Mouse (Mus musculus) C2C12 (cell line): ENCODE data around the gene Sox1. TPM values are rescaled to one million over a fixed set of nuclear protein-coding genes. Genes with fewer than 3 reads are reported as not detected.

Experiments
- H3K27me3 ChIP-seq: one replicate; pipeline ENCODE4 v1.6.1; 2011; ENCODE audit not compliant: control insufficient read depth, insufficient read depth, insufficient read length
- H3K36me3 ChIP-seq: one replicate; pipeline ENCODE4 v1.6.1; 2011; ENCODE audit not compliant: control insufficient read depth, insufficient read depth
- H3K4me3 ChIP-seq: one replicate; pipeline ENCODE4 v1.5.1; 2011; ENCODE audit warnings: mild to moderate bottlenecking, control low read depth; ENCODE audit not compliant: poor library complexity, insufficient read depth, severe bottlenecking
- H3K79me2 ChIP-seq: one replicate; pipeline ENCODE4 v1.6.1; 2011; ENCODE audit not compliant: control insufficient read depth, insufficient read depth
- H3K79me3 ChIP-seq: one replicate; pipeline ENCODE4 v1.6.1; 2011; ENCODE audit warnings: low read depth, control low read depth
- H3ac ChIP-seq: one replicate; pipeline ENCODE3; 2011; ENCODE audit warnings: low read depth; ENCODE audit not compliant: control insufficient read depth, insufficient read length
- CEBPB ChIP-seq: IDR thresholded peaks from one replicate; pipeline ENCODE4 v1.6.1; 2011; ENCODE audit warnings: low read depth, mild to moderate bottlenecking, control low read depth, moderate library complexity
- CTCF ChIP-seq: IDR thresholded peaks from one replicate; pipeline ENCODE4 v1.5.1; 2011; ENCODE audit not compliant: control insufficient read depth, insufficient read depth, insufficient read length
- FOSL1 ChIP-seq: IDR thresholded peaks from one replicate; pipeline ENCODE4 v1.8.0; 2011; ENCODE audit warnings: mild to moderate bottlenecking, low read length; ENCODE audit not compliant: poor library complexity, insufficient read depth, severe bottlenecking
- MAX ChIP-seq: IDR thresholded peaks from one replicate; pipeline ENCODE4 v1.6.1; 2011; ENCODE audit warnings: mild to moderate bottlenecking, control low read depth
- MYOD1 ChIP-seq: IDR thresholded peaks from one replicate; pipeline ENCODE4 v1.6.1; 2011; ENCODE audit warnings: low read depth; ENCODE audit not compliant: control insufficient read depth, insufficient read length
- MYOG ChIP-seq: IDR thresholded peaks from one replicate; pipeline ENCODE4 v1.6.1; 2011; ENCODE audit not compliant: control insufficient read depth, insufficient read length; ENCODE audit errors: extremely low read depth
- USF1 ChIP-seq: IDR thresholded peaks from one replicate; pipeline ENCODE4 v1.6.1; 2011; ENCODE audit warnings: low read depth, mild to moderate bottlenecking, control low read depth, moderate library complexity
- polyA plus RNA-seq: library from polyadenylated mRNA; unstranded; fragments of >200 nt; fragmentation: generic; extraction: Trizol; gene quantifications from one replicate; pipeline ENCODE4 v1.2.1, GENCODE M21; 2012; ENCODE audit warnings: missing spikeins

Sox1 gene
- polyA plus RNA-seq, 1 experiment, result not detected

GRCm38 (mm10) chr8:12398011-12398945 lies 3.2 kb downstream of the Sox1 start:
- H3K36me3 ChIP-seq, result no peaks in the 10 kb centered on the region
- no peaks in the 10 kb centered on the region for H3K79me2 ChIP-seq
- TF ChIP-seq MAX (no peak), CEBPB (no peak), USF1 (no peak), MYOD1 (no peak)
- H3ac ChIP-seq, result no peak overlapping the region
- H3K4me3 ChIP-seq, result no peak overlapping the region
- H3K27me3 ChIP-seq, result peaks cover 65% of the 10 kb centered on the region
- no peaks in the 10 kb centered on the region for H3K79me3 ChIP-seq

GRCm38 (mm10) chr8:12399421-12400205 lies 4.5 kb downstream of the Sox1 start:
- Histone ChIP-seq H3K27me3 (peaks cover 66% of the 10 kb centered on the region), H3K36me3 (no peaks in the 10 kb centered on the region), H3K79me2 (no peaks in the 10 kb centered on the region), H3ac (no peak overlapping the region), H3K79me3 (no peaks in the 10 kb centered on the region), H3K4me3 (no peak overlapping the region)
- TF ChIP-seq MAX (no peak), CEBPB (no peak), MYOG (no peak), USF1 (no peak), CTCF (no peak), FOSL1 (no peak), MYOD1 (no peak)

GRCm38 (mm10) chr8:12400611-12401390 lies 5.7 kb downstream of the Sox1 start:
- TF ChIP-seq CEBPB (no peak), FOSL1 (no peak)
- Histone ChIP-seq H3K4me3 (no peak overlapping the region), H3K79me3 (no peaks in the 10 kb centered on the region), H3K36me3 (no peaks in the 10 kb centered on the region), H3K27me3 (peaks cover 55% of the 10 kb centered on the region), H3ac (no peak overlapping the region), H3K79me2 (no peaks in the 10 kb centered on the region)

- H3K27me3 ChIP-seq, result peaks cover 56% of the 10 kb centered on the region
- no peak overlapping the region for H3K4me3 ChIP-seq
- no peaks in the 10 kb centered on the region for H3K79me2 ChIP-seq
- TF ChIP-seq FOSL1 (no peak), MYOD1 (no peak), MAX (no peak), CEBPB (no peak), CTCF (no peak), MYOG (no peak), USF1 (no peak)
- H3K36me3 ChIP-seq, result no peaks in the 10 kb centered on the region
- no peak overlapping the region for H3ac ChIP-seq
- H3K79me3 ChIP-seq, result no peaks in the 10 kb centered on the region
Observed at GRCm38 (mm10) chr8:12401391-12402270, 6.5 kb downstream of the Sox1 start.

- Histone ChIP-seq H3K79me3 (no peaks in the 10 kb centered on the region), H3ac (no peak overlapping the region), H3K36me3 (no peaks in the 10 kb centered on the region), H3K4me3 (no peak overlapping the region), H3K79me2 (no peaks in the 10 kb centered on the region), H3K27me3 (peaks cover 47% of the 10 kb centered on the region)
- TF ChIP-seq USF1, result no peak
- TF ChIP-seq FOSL1, result no peak
- no peak for TF ChIP-seq CTCF
- TF ChIP-seq MYOD1, result no peak
- TF ChIP-seq MYOG, result no peak
- TF ChIP-seq MAX, result no peak
- no peak for TF ChIP-seq CEBPB
Observed at GRCm38 (mm10) chr8:12402709-12403108, 7.6 kb downstream of the Sox1 start.
